Mouse (Mus musculus) frontal cortex, postnatal 25 days (tissue): ENCODE results near the gene Zfp672.

Experiments
- DNase-seq, 2 experiments: peaks; one replicate each; pipeline ENCODE4 v3.0.0; 2022; ENCODE audit warnings: low spot score in 2 of 2

The Zfp672 gene

GRCm38 (mm10) chr11:58282518-58282917, 47.6 kb downstream of the Zfp672 start:
- DNase-seq = no peak

DNA sequence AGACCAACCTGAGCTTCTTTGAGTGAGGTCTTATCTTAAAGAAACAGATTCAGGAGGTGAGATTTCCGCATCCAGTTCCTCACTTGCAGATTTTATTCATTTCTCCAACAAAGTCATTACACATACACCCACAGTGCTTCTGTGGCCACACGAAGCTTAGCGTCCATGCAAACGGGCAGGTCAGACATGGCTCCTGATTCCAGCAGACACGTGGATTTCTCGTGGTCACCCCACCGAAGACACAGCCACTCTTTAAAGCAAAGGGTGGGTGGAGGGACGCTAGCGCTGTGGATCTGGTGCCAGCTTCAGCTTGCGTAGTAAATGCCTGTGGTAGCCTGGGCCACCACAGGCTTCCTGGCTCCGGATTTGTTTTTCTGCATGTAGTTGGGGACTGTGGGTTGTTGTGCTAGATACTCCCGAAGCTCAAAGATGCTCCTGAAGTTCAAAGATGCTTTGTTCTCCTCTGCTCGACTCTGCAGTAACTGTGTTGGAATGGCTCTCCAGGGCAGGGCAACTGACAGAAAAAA, 48.1 kb downstream of the Zfp672 start:
- DNase-seq = no peak

DNA sequence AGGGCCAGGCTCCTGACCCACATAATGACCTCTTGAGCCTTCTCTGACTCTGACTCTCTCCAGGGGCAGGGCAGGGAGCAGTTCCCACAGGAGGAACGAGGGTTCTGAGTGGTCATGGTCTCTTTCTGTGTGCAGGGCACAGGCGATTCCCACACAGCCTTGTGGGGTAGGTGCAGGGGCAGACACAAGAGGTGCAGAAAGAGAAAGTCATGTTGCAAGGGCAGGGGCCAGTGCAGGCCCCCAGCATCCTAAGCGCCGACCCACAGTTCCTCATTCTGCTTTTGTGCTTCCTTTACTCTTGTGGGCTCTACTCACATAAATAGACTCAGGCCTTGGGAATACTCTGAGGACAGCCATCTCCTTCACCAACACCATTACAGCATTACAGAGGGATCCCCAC, 54.4 kb downstream of the Zfp672 start:
- no peak for DNase-seq

GRCm38 (mm10) chr11:58274572-58274971, 55.6 kb downstream of the Zfp672 start, which contains the start of gene 4930438A08Rik:
Gene 4930438A08Rik (plus strand): TSS chr11:58274799.
- DNase-seq = no peak

GRCm38 (mm10) chr11:58268285-58268684, 61.9 kb downstream of the Zfp672 start:
- DNase-seq = no peak
